Mouse (Mus musculus): ENCODE measurements around the gene Tnfsfm13. TPM values are rescaled to one million over a fixed set of nuclear protein-coding genes. Genes with fewer than 3 reads are reported as not detected.

The Tnfsfm13 gene
- polyA plus RNA-seq, 2 experiments: 0.70 to 0.80 TPM

DNA sequence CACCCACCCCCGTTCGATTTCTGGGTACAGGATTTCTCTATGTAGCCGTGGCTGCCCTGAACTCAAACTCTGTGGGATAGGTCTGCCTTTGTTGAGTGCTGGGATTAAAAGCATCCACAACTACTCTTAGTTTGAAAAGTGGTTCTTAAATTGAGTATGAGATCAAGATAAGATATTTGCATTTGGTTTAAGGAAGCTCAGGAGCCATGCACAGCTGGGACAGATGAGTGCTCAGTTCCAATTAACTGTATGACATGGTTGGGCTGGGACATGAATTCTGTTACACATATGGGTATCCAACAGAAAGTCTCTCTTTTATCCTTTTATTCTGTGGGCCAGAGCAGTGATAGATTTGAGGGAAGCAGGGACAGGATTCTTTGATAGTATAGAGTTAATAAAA lies 60.4 kb downstream of the Tnfsfm13 start:
- DNase-seq (ENCODE audit: low read depth in 3 of 3, low spot score in 3 of 3) (no peak), ATAC-seq (ENCODE audit: insufficient read depth) (no peak)
- no peak overlapping the region for H3K9ac ChIP-seq (replicated peaks)
- H3K4me3 ChIP-seq (ENCODE audit: insufficient read depth in 1 of 2, low read depth in 2 of 2, low read length in 2 of 2): no peak overlapping the region
- peaks cover 12% of the 10 kb centered on the region for H3K36me3 ChIP-seq (replicated peaks; ENCODE audit: control insufficient read depth, insufficient read depth, low read depth)
- WGBS (ENCODE audit: insufficient replicate concordance): 76% methylated on average over 3 of the region's 3 CpGs
- H3K4me2 ChIP-seq (ENCODE audit: low read depth): peak overlapping the region; percentile 91
- H3K27ac ChIP-seq: no peak overlapping the region
- H3K9me3 ChIP-seq (ENCODE audit: control insufficient read depth, low read length): no peaks in the 10 kb centered on the region
- peaks cover 20 to 21% of the 10 kb centered on the region in 2 experiments for H3K4me1 ChIP-seq (replicated peaks; ENCODE audit: control insufficient read depth in 2 of 2, insufficient read depth in 2 of 2, low read length in 1 of 2)
- TF ChIP-seq EP300 (IDR thresholded peaks at IDR 0.05; ENCODE audit: low read depth) (no peak), CTCF (IDR thresholded peaks at IDR 0.05; ENCODE audit: low read depth) (no peak)
- H3K27me3 ChIP-seq (ENCODE audit: control insufficient read depth, insufficient read depth, low read length): no peaks in the 10 kb centered on the region

DNA sequence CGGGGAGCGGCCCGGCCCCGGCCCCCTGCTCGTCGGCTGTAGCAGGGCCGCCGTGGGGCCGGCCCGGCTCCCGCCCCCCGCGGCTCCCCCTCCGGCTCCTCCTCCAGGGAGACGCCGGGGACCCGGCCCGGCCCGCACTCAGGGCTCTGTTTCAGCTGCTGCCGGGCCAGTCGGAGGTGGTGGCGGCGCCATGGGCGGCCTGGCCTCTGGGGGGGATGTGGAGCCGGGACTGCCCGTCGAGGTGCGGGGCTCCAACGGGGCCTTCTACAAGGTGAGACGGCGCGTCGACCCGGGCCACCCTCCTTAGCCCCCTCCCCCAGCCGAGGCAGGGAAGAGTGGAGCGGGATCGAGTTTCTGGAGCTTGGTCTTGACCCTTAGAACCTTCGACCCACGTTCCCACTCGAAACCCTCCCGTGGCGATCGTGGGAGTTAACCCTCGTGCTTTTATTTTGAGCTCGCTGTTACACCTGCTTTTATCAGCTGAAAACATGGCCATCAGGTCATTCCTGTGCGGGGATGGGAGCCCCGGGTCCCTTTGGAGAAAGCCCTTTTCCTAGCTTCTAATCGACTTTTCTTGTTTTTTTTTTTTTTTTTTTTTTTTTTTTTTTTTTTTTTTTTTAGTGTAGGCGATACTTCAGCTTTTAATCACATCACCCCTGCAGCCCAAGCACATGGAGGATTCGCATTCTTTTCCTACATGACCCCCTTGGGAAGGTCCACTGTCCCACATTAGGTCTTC lies 62.6 kb downstream of the Tnfsfm13 start:
- H3K27me3 ChIP-seq (ENCODE audit: control insufficient read depth, insufficient read depth, low read length): no peaks in the 10 kb centered on the region
- H3K4me2 ChIP-seq (ENCODE audit: low read depth): peak overlapping the region; percentile 91
- under 1% methylated on average over 40 of the region's 50 CpGs for WGBS (ENCODE audit: insufficient replicate concordance)
- peak overlapping the region; percentile 85 to 97 for H3K4me3 ChIP-seq (ENCODE audit: insufficient read depth in 1 of 2, low read depth in 2 of 2, low read length in 2 of 2)
- no peak for DNase-seq (ENCODE audit: low read depth in 3 of 3, low spot score in 3 of 3)
- H3K9ac ChIP-seq (replicated peaks): peak overlapping the region; percentile 92
- peak; percentile 64 for ATAC-seq (ENCODE audit: insufficient read depth)
- peaks cover 20 to 21% of the 10 kb centered on the region in 2 experiments for H3K4me1 ChIP-seq (replicated peaks; ENCODE audit: control insufficient read depth in 2 of 2, insufficient read depth in 2 of 2, low read length in 1 of 2)
- peak overlapping the region; percentile 79 for H3K27ac ChIP-seq
- H3K36me3 ChIP-seq (replicated peaks; ENCODE audit: control insufficient read depth, insufficient read depth, low read depth): peaks cover 2% of the 10 kb centered on the region; the same call in 1 of the 2 replicates
- no peak for TF ChIP-seq CTCF (IDR thresholded peaks at IDR 0.05; ENCODE audit: low read depth)
- no peak for TF ChIP-seq EP300 (IDR thresholded peaks at IDR 0.05; ENCODE audit: low read depth)
- H3K9me3 ChIP-seq (ENCODE audit: control insufficient read depth, low read length): no peaks in the 10 kb centered on the region

MicroRNAs within 50 kb of the gene (microRNA counts, 519-probe panel; counts per million panel counts)
- microRNA mmu-miR-1934 (69.9 counts per million), microRNA mmu-miR-467f (1,873 counts per million, percentile 2 among the panel's probes with 10 or more counts)

Small RNA genes within 50 kb of the gene (microRNA-seq; reads per million reads assigned to microRNA genes)
- gene Mir1934 (11.0 reads per million, percentile 22 among the genes with 10 or more reads in this experiment), gene Mir467f (not detected)

Other genes starting within 250 kb of the Tnfsfm13 start
Only the 30 nearest of the 36 such genes appear.
- 0.03 TPM in 2 replicates for gene Dnah2, start 147.0 kb downstream of the Tnfsfm13 start, polyA plus RNA-seq (2012; rRNA removed)
- 0.01 TPM in 2 replicates for gene Dnah2, start 147.0 kb downstream of the Tnfsfm13 start, polyA plus RNA-seq (2014; fragmentation: Nextera tagmentation; extraction: Ambion mirVana)
- 1.0 TPM in 2 replicates for gene Efnb3, start 135.9 kb downstream of the Tnfsfm13 start, polyA plus RNA-seq (2012; rRNA removed)
- 0.13 and 0.14 TPM in 2 replicates for gene Efnb3, start 135.9 kb downstream of the Tnfsfm13 start, polyA plus RNA-seq (2014; fragmentation: Nextera tagmentation; extraction: Ambion mirVana)
- 10.8 and 12.7 TPM in 2 replicates for gene Wrap53, start 115.8 kb downstream of the Tnfsfm13 start, polyA plus RNA-seq (2012; rRNA removed)
- gene Wrap53, start 115.8 kb downstream of the Tnfsfm13 start, polyA plus RNA-seq (2014; fragmentation: Nextera tagmentation; extraction: Ambion mirVana): 14.8 and 16.1 TPM in 2 replicates
- gene Trp53, start 115.7 kb downstream of the Tnfsfm13 start, polyA plus RNA-seq (2012; rRNA removed): 68.7 and 76.7 TPM in 2 replicates
- 61.2 and 66.4 TPM in 2 replicates for gene Trp53, start 115.7 kb downstream of the Tnfsfm13 start, polyA plus RNA-seq (2014; fragmentation: Nextera tagmentation; extraction: Ambion mirVana)
- gene Atp1b2, start 90.2 kb downstream of the Tnfsfm13 start, polyA plus RNA-seq (2012; rRNA removed): 20.6 and 25.2 TPM in 2 replicates
- 21.3 and 29.8 TPM in 2 replicates for gene Atp1b2, start 90.2 kb downstream of the Tnfsfm13 start, polyA plus RNA-seq (2014; fragmentation: Nextera tagmentation; extraction: Ambion mirVana)
- 21.4 and 23.5 TPM in 2 replicates for gene Shbg, start 78.2 kb downstream of the Tnfsfm13 start, polyA plus RNA-seq (2012; rRNA removed)
- 28.4 and 33.2 TPM in 2 replicates for gene Shbg, start 78.2 kb downstream of the Tnfsfm13 start, polyA plus RNA-seq (2014; fragmentation: Nextera tagmentation; extraction: Ambion mirVana)
- 3.7 and 5.1 TPM in 2 replicates for gene Sat2, start 74.1 kb downstream of the Tnfsfm13 start, polyA plus RNA-seq (2012; rRNA removed)
- gene Sat2, start 74.1 kb downstream of the Tnfsfm13 start, polyA plus RNA-seq (2014; fragmentation: Nextera tagmentation; extraction: Ambion mirVana): 10.0 and 10.4 TPM in 2 replicates
- 18.4 and 21.7 TPM in 2 replicates for gene Fxr2, start 63.1 kb downstream of the Tnfsfm13 start, polyA plus RNA-seq (2012; rRNA removed)
- gene Fxr2, start 63.1 kb downstream of the Tnfsfm13 start, polyA plus RNA-seq (2014; fragmentation: Nextera tagmentation; extraction: Ambion mirVana): 5.4 and 7.7 TPM in 2 replicates
- gene Sox15, start 40.8 kb downstream of the Tnfsfm13 start, polyA plus RNA-seq (2012; rRNA removed): not detected in 2 replicates
- not detected in 2 replicates for gene Sox15, start 40.8 kb downstream of the Tnfsfm13 start, polyA plus RNA-seq (2014; fragmentation: Nextera tagmentation; extraction: Ambion mirVana)
- 40.4 and 60.1 TPM in 2 replicates for gene Mpdu1, start 33.5 kb downstream of the Tnfsfm13 start, polyA plus RNA-seq (2012; rRNA removed)
- gene Mpdu1, start 33.5 kb downstream of the Tnfsfm13 start, polyA plus RNA-seq (2014; fragmentation: Nextera tagmentation; extraction: Ambion mirVana): 13.8 and 16.0 TPM in 2 replicates
- 9.4 and 12.3 TPM in 2 replicates for gene Cd68, start 29.9 kb downstream of the Tnfsfm13 start, polyA plus RNA-seq (2012; rRNA removed)
- 17.7 and 18.9 TPM in 2 replicates for gene Cd68, start 29.9 kb downstream of the Tnfsfm13 start, polyA plus RNA-seq (2014; fragmentation: Nextera tagmentation; extraction: Ambion mirVana)
- 312 and 420 TPM in 2 replicates for gene Eif4a1, start 23.7 kb downstream of the Tnfsfm13 start, polyA plus RNA-seq (2012; rRNA removed)
- gene Eif4a1, start 23.7 kb downstream of the Tnfsfm13 start, polyA plus RNA-seq (2014; fragmentation: Nextera tagmentation; extraction: Ambion mirVana): 316 TPM in 2 replicates
- gene Senp3, start 14.0 kb downstream of the Tnfsfm13 start, polyA plus RNA-seq (2012; rRNA removed): 37.0 and 45.8 TPM in 2 replicates
- 21.0 and 24.5 TPM in 2 replicates for gene Senp3, start 14.0 kb downstream of the Tnfsfm13 start, polyA plus RNA-seq (2014; fragmentation: Nextera tagmentation; extraction: Ambion mirVana)
- 0.21 and 0.26 TPM in 2 replicates for gene Tnfsf13, start 10.3 kb downstream of the Tnfsfm13 start, polyA plus RNA-seq (2012; rRNA removed)
- gene Tnfsf13, start 10.3 kb downstream of the Tnfsfm13 start, polyA plus RNA-seq (2014; fragmentation: Nextera tagmentation; extraction: Ambion mirVana): 0.20 TPM in 1 of 2 replicates, not detected in the other
- 3.7 and 4.3 TPM in 2 replicates for gene Tnfsf12, start 249 bp downstream of the Tnfsfm13 start, polyA plus RNA-seq (2012; rRNA removed)
- gene Tnfsf12, start 249 bp downstream of the Tnfsfm13 start, polyA plus RNA-seq (2014; fragmentation: Nextera tagmentation; extraction: Ambion mirVana): 2.6 and 3.1 TPM in 2 replicates
- gene Polr2a, start 62.5 kb upstream of the Tnfsfm13 start, polyA plus RNA-seq (2012; rRNA removed): 14.3 and 16.0 TPM in 2 replicates
- gene Polr2a, start 62.5 kb upstream of the Tnfsfm13 start, polyA plus RNA-seq (2014; fragmentation: Nextera tagmentation; extraction: Ambion mirVana): 19.5 and 22.4 TPM in 2 replicates
- gene Slc35g3, start 65.9 kb upstream of the Tnfsfm13 start, polyA plus RNA-seq (2012; rRNA removed): not detected in 2 replicates
- not detected in 2 replicates for gene Slc35g3, start 65.9 kb upstream of the Tnfsfm13 start, polyA plus RNA-seq (2014; fragmentation: Nextera tagmentation; extraction: Ambion mirVana)
- gene Zbtb4, start 69.8 kb upstream of the Tnfsfm13 start, polyA plus RNA-seq (2012; rRNA removed): 1.4 and 1.5 TPM in 2 replicates
- gene Zbtb4, start 69.8 kb upstream of the Tnfsfm13 start, polyA plus RNA-seq (2014; fragmentation: Nextera tagmentation; extraction: Ambion mirVana): 0.45 and 0.58 TPM in 2 replicates
- 0.44 and 0.58 TPM in 2 replicates for gene Chrnb1, start 99.8 kb upstream of the Tnfsfm13 start, polyA plus RNA-seq (2012; rRNA removed)
- gene Chrnb1, start 99.8 kb upstream of the Tnfsfm13 start, polyA plus RNA-seq (2014; fragmentation: Nextera tagmentation; extraction: Ambion mirVana): 0.32 and 0.33 TPM in 2 replicates
- 0.41 and 0.42 TPM in 2 replicates for gene Fgf11, start 105.8 kb upstream of the Tnfsfm13 start, polyA plus RNA-seq (2012; rRNA removed)
- gene Fgf11, start 105.8 kb upstream of the Tnfsfm13 start, polyA plus RNA-seq (2014; fragmentation: Nextera tagmentation; extraction: Ambion mirVana): 0.06 and 0.13 TPM in 2 replicates
- gene Tmem102, start 109.5 kb upstream of the Tnfsfm13 start, polyA plus RNA-seq (2012; rRNA removed): 0.25 TPM in 2 replicates
- 0.57 and 0.80 TPM in 2 replicates for gene Tmem102, start 109.5 kb upstream of the Tnfsfm13 start, polyA plus RNA-seq (2014; fragmentation: Nextera tagmentation; extraction: Ambion mirVana)
- gene Gm39566, start 119.2 kb upstream of the Tnfsfm13 start, polyA plus RNA-seq (2012; rRNA removed): not detected in 2 replicates
- not detected in 2 replicates for gene Gm39566, start 119.2 kb upstream of the Tnfsfm13 start, polyA plus RNA-seq (2014; fragmentation: Nextera tagmentation; extraction: Ambion mirVana)
- gene Spem2, start 122.4 kb upstream of the Tnfsfm13 start, polyA plus RNA-seq (2012; rRNA removed): not detected in 2 replicates
- not detected in 2 replicates for gene Spem2, start 122.4 kb upstream of the Tnfsfm13 start, polyA plus RNA-seq (2014; fragmentation: Nextera tagmentation; extraction: Ambion mirVana)
- gene Spem1, start 126.1 kb upstream of the Tnfsfm13 start, polyA plus RNA-seq (2012; rRNA removed): not detected in 2 replicates
- not detected in 2 replicates for gene Spem1, start 126.1 kb upstream of the Tnfsfm13 start, polyA plus RNA-seq (2014; fragmentation: Nextera tagmentation; extraction: Ambion mirVana)
- 2.0 and 2.2 TPM in 2 replicates for gene Nlgn2, start 141.7 kb upstream of the Tnfsfm13 start, polyA plus RNA-seq (2012; rRNA removed)
- gene Nlgn2, start 141.7 kb upstream of the Tnfsfm13 start, polyA plus RNA-seq (2014; fragmentation: Nextera tagmentation; extraction: Ambion mirVana): 0.48 and 0.76 TPM in 2 replicates
- gene Tmem256, start 142.4 kb upstream of the Tnfsfm13 start, polyA plus RNA-seq (2012; rRNA removed): 143 and 197 TPM in 2 replicates
- 384 and 393 TPM in 2 replicates for gene Tmem256, start 142.4 kb upstream of the Tnfsfm13 start, polyA plus RNA-seq (2014; fragmentation: Nextera tagmentation; extraction: Ambion mirVana)
- gene Plscr3, start 150.3 kb upstream of the Tnfsfm13 start, polyA plus RNA-seq (2012; rRNA removed): 18.0 and 20.0 TPM in 2 replicates
- gene Plscr3, start 150.3 kb upstream of the Tnfsfm13 start, polyA plus RNA-seq (2014; fragmentation: Nextera tagmentation; extraction: Ambion mirVana): 22.8 and 25.0 TPM in 2 replicates
- gene Tnk1, start 162.6 kb upstream of the Tnfsfm13 start, polyA plus RNA-seq (2012; rRNA removed): 1.2 TPM in 2 replicates
- 0.43 and 0.80 TPM in 2 replicates for gene Tnk1, start 162.6 kb upstream of the Tnfsfm13 start, polyA plus RNA-seq (2014; fragmentation: Nextera tagmentation; extraction: Ambion mirVana)
- gene Tmem95, start 181.9 kb upstream of the Tnfsfm13 start, polyA plus RNA-seq (2012; rRNA removed): not detected in 2 replicates
- not detected in 2 replicates for gene Tmem95, start 181.9 kb upstream of the Tnfsfm13 start, polyA plus RNA-seq (2014; fragmentation: Nextera tagmentation; extraction: Ambion mirVana)
- 0.93 TPM in 2 replicates for gene Kctd11, start 185.3 kb upstream of the Tnfsfm13 start, polyA plus RNA-seq (2012; rRNA removed)
- 0.53 and 1.00 TPM in 2 replicates for gene Kctd11, start 185.3 kb upstream of the Tnfsfm13 start, polyA plus RNA-seq (2014; fragmentation: Nextera tagmentation; extraction: Ambion mirVana)

Measured in liver, embryonic 14.5 days (tissue).